Mouse (Mus musculus) forebrain, embryonic 12.5 days (tissue): ENCODE measurements around the gene Olfr65. TPM values are rescaled to one million over a fixed set of nuclear protein-coding genes. Genes with fewer than 3 reads are reported as not detected.

Source experiments
- ATAC-seq: fragments of 200-750 bp; cut with Nextera tagmentation; 2 replicates; pipeline ENCODE4 v1.8.0; 2017; ENCODE audit warnings: moderate TSS enrichment; ENCODE audit not compliant: low FRiP score
- H3K27ac ChIP-seq: fragments of 300-500 bp; sonication (generic); 2 replicates; pipeline ENCODE4 v1.5.1; 2016; ENCODE audit warnings: mild to moderate bottlenecking
- H3K27me3 ChIP-seq: fragments of 300-500 bp; sonication (generic); 2 replicates; pipeline ENCODE4 v1.6.1; 2016; ENCODE audit warnings: mild to moderate bottlenecking
- H3K36me3 ChIP-seq: fragments of 300-500 bp; sonication (generic); replicated peaks from 2 replicates; pipeline ENCODE4 v1.6.1; 2016; ENCODE audit warnings: mild to moderate bottlenecking
- H3K4me1 ChIP-seq: fragments of 300-500 bp; sonication (generic); 2 replicates; pipeline ENCODE4 v1.6.1; 2016
- H3K4me2 ChIP-seq: fragments of 300-500 bp; sonication (generic); 2 replicates; pipeline ENCODE4 v1.6.1; 2016; ENCODE audit warnings: mild to moderate bottlenecking, moderate library complexity
- H3K4me3 ChIP-seq: fragments of 300-500 bp; sonication (generic); replicated peaks from 2 replicates; pipeline ENCODE4 v1.5.1; 2016; ENCODE audit warnings: mild to moderate bottlenecking
- H3K9ac ChIP-seq: fragments of 300-500 bp; sonication (generic); 2 replicates; pipeline ENCODE4 v1.6.1; 2016; ENCODE audit warnings: mild to moderate bottlenecking
- H3K9me3 ChIP-seq: fragments of 300-500 bp; sonication (generic); 2 replicates; pipeline ENCODE4 v1.6.1; 2016
- WGBS: fragments of 180-500 bp; shearing (Covaris S2); methylation state at CpG from one replicate; pipeline ENCODE4 v1.1.7; 2016; 5-methylcytosine and 5-hydroxymethylcytosine counted together
- polyA plus RNA-seq: library from polyadenylated mRNA; unstranded; fragments of >200 nt; fragmentation: Nextera tagmentation; extraction: Ambion mirVana; gene quantifications from 2 replicates; pipeline ENCODE4 v1.2.1, GENCODE M21; 2016

Gene Olfr65
- not detected in 2 replicates for polyA plus RNA-seq

GRCm38 (mm10) chr7:103903187-103903586, at the start of gene Olfr65:
Gene Olfr65, plus strand, starts transcription at chr7:103903487.
- Histone ChIP-seq H3K4me1 (no peaks in the 10 kb centered on the region), H3K4me2 (no peak within 1 kb of the TSS), H3K36me3 (no peaks in the 10 kb centered on the region), H3K4me3 (no peak within 1 kb of the TSS), H3K9me3 (no peaks in the 10 kb centered on the region), H3K27me3 (no peaks in the 10 kb centered on the region), H3K9ac (no peak within 1 kb of the TSS), H3K27ac (no peak within 1 kb of the TSS)
- no peak for ATAC-seq
- WGBS, result 90% methylated on average over 2 of the region's 2 CpGs

- no peaks in the 10 kb centered on the region for H3K27me3 ChIP-seq
- H3K36me3 ChIP-seq, result no peaks in the 10 kb centered on the region
- H3K9me3 ChIP-seq, result no peaks in the 10 kb centered on the region
- 65% methylated on average over 1 of the region's 1 CpGs for WGBS
- ATAC-seq, result no peak
- H3K27ac ChIP-seq, result no peak overlapping the region
- no peaks in the 10 kb centered on the region for H3K4me1 ChIP-seq
- no peak overlapping the region for H3K9ac ChIP-seq
- H3K4me3 ChIP-seq, result no peak overlapping the region
- no peak overlapping the region for H3K4me2 ChIP-seq
Observed at GRCm38 (mm10) chr7:103854669-103855068, 48.6 kb upstream of the Olfr65 start.

- no peak overlapping the region for H3K27ac ChIP-seq
- H3K27me3 ChIP-seq, result no peaks in the 10 kb centered on the region
- ATAC-seq, result peak; percentile 36; the same call in 1 of the 2 replicates
- H3K36me3 ChIP-seq, result no peaks in the 10 kb centered on the region
- no peaks in the 10 kb centered on the region for H3K9me3 ChIP-seq
- no peak overlapping the region for H3K9ac ChIP-seq
- no peak overlapping the region for H3K4me2 ChIP-seq
- no peaks in the 10 kb centered on the region for H3K4me1 ChIP-seq
- WGBS, result 85% methylated on average over 2 of the region's 2 CpGs
- H3K4me3 ChIP-seq, result no peak overlapping the region
Observed at GRCm38 (mm10) chr7:103859076-103859475, 44.2 kb upstream of the Olfr65 start.

DNA sequence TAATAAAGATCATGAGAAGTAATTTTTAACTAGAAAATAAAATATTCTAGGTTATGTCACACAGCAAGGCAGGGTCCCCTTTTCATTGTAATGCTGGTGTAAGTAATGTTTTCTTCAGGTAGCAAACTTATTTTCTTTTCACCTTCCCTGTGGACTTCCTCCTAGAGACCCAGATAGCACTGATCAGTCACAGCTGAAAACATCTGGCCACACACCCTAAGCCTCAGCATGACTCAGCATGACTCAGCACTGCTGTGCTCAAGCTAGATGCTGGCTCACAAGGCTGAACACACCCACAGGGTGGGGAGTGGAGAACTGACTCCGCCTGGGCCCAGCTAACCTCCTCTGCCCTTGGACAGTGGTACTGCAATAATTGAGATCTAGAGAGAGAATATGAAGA, 42.4 kb upstream of the Olfr65 start:
- H3K9me3 ChIP-seq, result no peaks in the 10 kb centered on the region
- no peaks in the 10 kb centered on the region for H3K36me3 ChIP-seq
- no peaks in the 10 kb centered on the region for H3K27me3 ChIP-seq
- H3K4me3 ChIP-seq, result no peak overlapping the region
- no peak for ATAC-seq
- no peak overlapping the region for H3K4me2 ChIP-seq
- H3K9ac ChIP-seq, result no peak overlapping the region
- 48% methylated on average over 1 of the region's 1 CpGs for WGBS
- H3K27ac ChIP-seq, result no peak overlapping the region
- H3K4me1 ChIP-seq, result no peaks in the 10 kb centered on the region

DNA sequence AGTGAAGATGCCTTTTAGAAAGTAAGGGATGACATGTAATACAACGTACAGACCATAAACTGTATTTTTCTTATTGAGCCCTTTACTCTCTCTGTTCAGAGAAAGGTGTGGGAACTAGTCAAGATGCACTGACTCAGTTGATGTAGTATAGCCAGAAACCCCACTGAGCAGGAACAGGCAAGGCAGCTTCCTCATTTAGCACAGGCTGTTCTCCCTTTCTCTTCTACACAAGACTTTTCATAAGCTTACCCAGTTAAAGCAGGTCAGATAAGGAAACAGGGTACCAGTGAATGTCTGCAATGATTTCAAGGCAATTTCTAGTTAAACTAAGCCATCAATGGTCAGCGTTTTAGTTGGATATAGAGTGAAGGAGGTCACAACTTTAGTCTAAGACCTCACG, 41.8 kb upstream of the Olfr65 start:
- H3K9me3 ChIP-seq, result no peaks in the 10 kb centered on the region
- H3K27me3 ChIP-seq, result no peaks in the 10 kb centered on the region
- no peak overlapping the region for H3K9ac ChIP-seq
- no peak overlapping the region for H3K27ac ChIP-seq
- WGBS, result 79% methylated on average over 3 of the region's 3 CpGs
- no peak overlapping the region for H3K4me2 ChIP-seq
- H3K4me1 ChIP-seq, result no peaks in the 10 kb centered on the region
- no peak overlapping the region for H3K4me3 ChIP-seq
- no peak for ATAC-seq
- H3K36me3 ChIP-seq, result no peaks in the 10 kb centered on the region

- Histone ChIP-seq H3K36me3 (no peaks in the 10 kb centered on the region), H3K9ac (no peak overlapping the region), H3K27ac (no peak overlapping the region), H3K9me3 (no peaks in the 10 kb centered on the region), H3K4me3 (no peak overlapping the region), H3K4me2 (no peak overlapping the region), H3K27me3 (no peaks in the 10 kb centered on the region), H3K4me1 (no peaks in the 10 kb centered on the region)
- ATAC-seq, result no peak
Observed at GRCm38 (mm10) chr7:103865716-103866115, 37.6 kb upstream of the Olfr65 start.

DNA sequence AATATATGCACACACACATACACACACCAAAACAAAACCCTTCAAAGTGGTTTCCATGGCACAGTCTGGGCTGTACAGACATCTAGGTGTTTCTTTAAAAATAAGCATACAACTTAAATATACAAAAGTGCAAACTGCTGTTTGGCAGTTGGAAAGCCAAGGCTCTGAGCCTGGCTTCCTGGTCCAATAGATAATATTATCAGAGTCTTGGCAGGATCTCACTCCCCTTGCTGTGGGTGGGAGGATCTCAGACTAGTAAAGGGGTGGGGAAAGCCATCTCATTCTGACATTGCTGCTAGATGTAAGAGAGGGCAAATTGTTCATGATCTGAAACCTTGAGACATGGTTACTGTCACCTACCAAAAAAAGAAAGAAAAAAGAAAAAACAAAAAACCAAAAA, 32.6 kb upstream of the Olfr65 start:
- no peaks in the 10 kb centered on the region for H3K36me3 ChIP-seq
- H3K9me3 ChIP-seq, result no peaks in the 10 kb centered on the region
- H3K27ac ChIP-seq, result no peak overlapping the region
- no peak overlapping the region for H3K4me2 ChIP-seq
- no peaks in the 10 kb centered on the region for H3K4me1 ChIP-seq
- H3K4me3 ChIP-seq, result no peak overlapping the region
- no peak for ATAC-seq
- no peaks in the 10 kb centered on the region for H3K27me3 ChIP-seq
- no peak overlapping the region for H3K9ac ChIP-seq

- Histone ChIP-seq H3K4me2 (no peak overlapping the region), H3K9ac (no peak overlapping the region), H3K36me3 (no peaks in the 10 kb centered on the region), H3K9me3 (no peaks in the 10 kb centered on the region), H3K27ac (no peak overlapping the region), H3K4me3 (no peak overlapping the region), H3K27me3 (no peaks in the 10 kb centered on the region), H3K4me1 (no peaks in the 10 kb centered on the region)
- ATAC-seq, result no peak; the same call in 1 of the 2 replicates
- WGBS, result 10% methylated on average over 1 of the region's 1 CpGs
Observed at GRCm38 (mm10) chr7:103873064-103873463, 30.2 kb upstream of the Olfr65 start.

- WGBS, result 62% methylated on average over 5 of the region's 5 CpGs
- ATAC-seq, result no peak
- Histone ChIP-seq H3K4me2 (no peak overlapping the region), H3K4me3 (no peak overlapping the region), H3K27me3 (no peaks in the 10 kb centered on the region), H3K9me3 (no peaks in the 10 kb centered on the region), H3K27ac (no peak overlapping the region), H3K9ac (no peak overlapping the region), H3K36me3 (no peaks in the 10 kb centered on the region), H3K4me1 (no peaks in the 10 kb centered on the region)
Observed at GRCm38 (mm10) chr7:103874451-103874850, 28.8 kb upstream of the Olfr65 start.

DNA sequence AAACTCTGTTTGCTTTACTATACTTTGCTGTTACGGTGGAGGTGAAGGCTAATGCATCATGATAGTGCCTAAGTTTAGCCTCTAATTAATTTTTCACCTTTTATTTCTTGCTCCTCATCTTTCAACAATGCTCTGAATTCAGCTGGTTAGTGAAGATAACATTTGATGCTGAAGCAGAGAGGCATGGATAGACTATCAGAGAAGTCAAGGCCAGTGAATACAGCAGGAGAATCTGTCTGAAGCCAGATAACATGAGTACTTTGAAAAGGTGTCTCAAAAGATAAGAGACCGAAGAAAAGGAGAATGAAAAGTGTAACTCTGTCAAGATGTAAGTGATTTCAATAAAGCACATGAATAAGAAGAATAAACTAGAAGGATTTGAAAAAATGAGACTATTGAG, 26.2 kb upstream of the Olfr65 start:
- no peak for ATAC-seq
- 85% methylated on average over 2 of the region's 2 CpGs for WGBS

DNA sequence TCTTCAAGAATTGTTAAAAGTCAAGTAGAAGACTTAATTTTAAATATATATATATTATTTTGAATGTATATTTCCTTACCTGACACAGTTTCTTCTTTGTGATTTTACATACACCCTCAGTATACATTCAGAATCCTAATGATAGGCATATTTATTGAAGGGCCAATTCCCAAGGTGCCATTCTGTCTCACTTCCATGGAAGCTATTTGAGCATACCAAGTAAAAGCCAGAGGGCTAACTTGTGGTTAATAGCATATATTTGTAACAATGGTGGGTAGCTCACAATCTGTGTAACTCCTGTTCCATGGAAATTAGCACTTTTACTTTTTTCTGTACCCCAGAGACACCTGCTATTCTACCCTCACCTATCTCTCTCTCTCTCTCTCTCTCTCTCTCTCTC, 17.1 kb upstream of the Olfr65 start, which contains the start of gene Olfr66:
TSS of gene Olfr66 (minus strand) at position 101 of the 400 bp plus-strand sequence.
- H3K27ac ChIP-seq, result no peak within 1 kb of the TSS
- H3K9ac ChIP-seq, result no peak within 1 kb of the TSS
- no peaks in the 10 kb centered on the region for H3K36me3 ChIP-seq
- H3K9me3 ChIP-seq, result no peaks in the 10 kb centered on the region
- no peak within 1 kb of the TSS for H3K4me3 ChIP-seq
- no peak for ATAC-seq
- no peaks in the 10 kb centered on the region for H3K27me3 ChIP-seq
- H3K4me2 ChIP-seq, result no peak within 1 kb of the TSS
- H3K4me1 ChIP-seq, result no peaks in the 10 kb centered on the region

More for the DNA sequence above, 26.2 kb upstream of the Olfr65 start:
- no peaks in the 10 kb centered on the region for H3K4me1 ChIP-seq
- H3K4me2 ChIP-seq, result no peak overlapping the region
- no peaks in the 10 kb centered on the region for H3K9me3 ChIP-seq
- H3K27ac ChIP-seq, result no peak overlapping the region
- H3K9ac ChIP-seq, result no peak overlapping the region
- no peak overlapping the region for H3K4me3 ChIP-seq
- no peaks in the 10 kb centered on the region for H3K36me3 ChIP-seq
- no peaks in the 10 kb centered on the region for H3K27me3 ChIP-seq

DNA sequence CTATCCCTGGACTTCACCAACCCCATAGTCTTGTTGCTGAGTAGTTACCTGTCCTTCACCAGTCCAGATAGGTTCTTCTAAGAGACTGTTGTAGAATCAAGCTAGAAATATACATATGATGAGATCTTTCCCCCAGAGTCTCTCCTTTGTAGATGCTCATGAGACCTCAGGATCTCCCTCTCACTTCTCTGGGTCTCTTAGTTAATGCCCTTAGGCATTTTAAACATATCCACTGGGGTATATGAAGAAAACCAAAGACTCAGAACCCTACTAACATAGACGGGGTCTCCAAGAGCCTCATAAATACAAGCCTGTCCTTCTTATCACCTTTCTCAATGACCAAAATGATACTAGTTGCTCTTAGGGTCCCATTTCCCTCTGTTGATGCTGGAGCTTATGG, 8.9 kb upstream of the Olfr65 start, which contains the start of gene Olfr64:
TSS of gene Olfr64 (minus strand) at position 101 of the 400 bp plus-strand sequence.
- no peak for ATAC-seq
- Histone ChIP-seq H3K4me1 (no peaks in the 10 kb centered on the region), H3K9me3 (no peaks in the 10 kb centered on the region), H3K4me2 (no peak within 1 kb of the TSS), H3K27me3 (no peaks in the 10 kb centered on the region), H3K4me3 (no peak within 1 kb of the TSS), H3K36me3 (no peaks in the 10 kb centered on the region), H3K27ac (no peak within 1 kb of the TSS), H3K9ac (no peak within 1 kb of the TSS)
- WGBS, result 78% methylated on average over 1 of the region's 1 CpGs

- Histone ChIP-seq H3K27me3 (no peaks in the 10 kb centered on the region), H3K27ac (no peak overlapping the region), H3K9me3 (no peaks in the 10 kb centered on the region), H3K9ac (no peak overlapping the region), H3K4me3 (no peak overlapping the region), H3K36me3 (no peaks in the 10 kb centered on the region), H3K4me2 (no peak overlapping the region), H3K4me1 (no peaks in the 10 kb centered on the region)
- WGBS, result 70% methylated on average over 3 of the region's 3 CpGs
- ATAC-seq, result no peak
Observed at GRCm38 (mm10) chr7:103910047-103910446, 6.8 kb downstream of the Olfr65 start.
